Mouse (Mus musculus) thymus, postnatal 10 days (tissue): Measurements from ENCODE around the gene Igsf10.

Experiments used
- DNase-seq, 2 experiments: peaks; one replicate each; pipeline ENCODE4 v3.0.0; 2021; ENCODE audit warnings: low spot score in 2 of 2

The Igsf10 gene

GRCm38 (mm10) chr3:59293437-59294199 lies 50.6 kb downstream of the Igsf10 start:
- DNase-seq, result no peak

- no peak for DNase-seq
Observed at GRCm38 (mm10) chr3:59290551-59290950, 53.6 kb downstream of the Igsf10 start.

GRCm38 (mm10) chr3:59278620-59279019 lies 65.6 kb downstream of the Igsf10 start:
- no peak for DNase-seq

- DNase-seq, result no peak
Observed at GRCm38 (mm10) chr3:59278254-59278533, 66.0 kb downstream of the Igsf10 start.

GRCm38 (mm10) chr3:59277502-59278253 lies 66.5 kb downstream of the Igsf10 start:
- no peak for DNase-seq

- DNase-seq, result no peak
Observed at GRCm38 (mm10) chr3:59270811-59271210, 73.4 kb downstream of the Igsf10 start.
